Mouse (Mus musculus) small intestine, adult 2 months (tissue): Measurements from ENCODE around the gene Tbc1d8.

ENCODE experiments used
- CTCF ChIP-seq: fragments of 200-500 bp; IDR thresholded peaks from 2 replicates; pipeline ENCODE4 v1.5.1; 2012; ENCODE audit warnings: low read depth, mild to moderate bottlenecking, control low read depth, inconsistent platforms, low read length, moderate library complexity, mixed read lengths; ENCODE audit not compliant: insufficient replicate concordance, insufficient read length; ENCODE audit errors: extremely low read depth
- POLR2A ChIP-seq: fragments of 200-500 bp; IDR thresholded peaks from 2 replicates; pipeline ENCODE4 v1.6.1; 2012; ENCODE audit warnings: low read depth, mild to moderate bottlenecking, control low read depth, inconsistent platforms, low read length, moderate library complexity

DNA sequence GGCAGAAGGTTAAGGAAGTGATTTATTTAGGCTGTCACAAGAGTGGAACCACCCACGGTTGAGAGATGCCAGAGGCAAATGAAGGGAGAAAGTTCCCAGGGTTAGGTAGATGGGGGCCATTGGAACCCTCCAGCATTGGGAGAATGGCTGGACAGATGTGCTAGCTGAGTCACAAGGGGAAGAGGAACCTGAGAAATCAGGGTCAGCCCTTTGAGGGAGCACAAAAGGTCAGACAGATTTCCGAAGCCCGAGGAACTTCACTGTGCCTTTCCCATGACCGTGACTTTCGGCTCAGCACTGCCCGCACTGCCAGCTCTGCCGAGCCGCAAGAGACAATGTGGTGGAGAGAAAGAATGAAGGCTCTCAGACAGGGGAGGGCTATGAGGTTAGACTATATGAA, 33.2 kb upstream of the Tbc1d8 start:
- no peak for TF ChIP-seq POLR2A
- TF ChIP-seq CTCF, result no peak
